Mouse (Mus musculus) hindbrain, embryonic 15.5 days (tissue): ENCODE measurements around the gene Gpr142. TPM values are rescaled to one million over a fixed set of nuclear protein-coding genes. Genes with fewer than 3 reads are reported as not detected.

Experiments used
- ATAC-seq: fragments of 200-750 bp; cut with Nextera tagmentation; 2 replicates; pipeline ENCODE4 v1.8.0; 2017; ENCODE audit warnings: low read depth, moderate number of reproducible peaks, moderate TSS enrichment; ENCODE audit not compliant: low FRiP score
- H3K27ac ChIP-seq: fragments of 300-500 bp; sonication (generic); replicated peaks from 2 replicates; pipeline ENCODE4 v1.5.1; 2015; ENCODE audit warnings: mild to moderate bottlenecking, inconsistent platforms
- H3K27me3 ChIP-seq: fragments of 300-500 bp; sonication (generic); 2 replicates; pipeline ENCODE4 v1.6.1; 2015; ENCODE audit warnings: control low read depth, inconsistent platforms
- H3K36me3 ChIP-seq: fragments of 300-500 bp; sonication (generic); 2 replicates; pipeline ENCODE4 v1.6.1; 2015; ENCODE audit warnings: control low read depth, inconsistent platforms
- H3K4me1 ChIP-seq: fragments of 300-500 bp; sonication (generic); replicated peaks from 2 replicates; pipeline ENCODE4 v1.6.1; 2015; ENCODE audit warnings: control low read depth, inconsistent platforms
- H3K4me2 ChIP-seq: fragments of 300-500 bp; sonication (generic); 2 replicates; pipeline ENCODE4 v1.6.1; 2015; ENCODE audit warnings: moderate library complexity, mild to moderate bottlenecking, inconsistent platforms
- H3K4me3 ChIP-seq: fragments of 300-500 bp; sonication (generic); 2 replicates; pipeline ENCODE4 v1.5.1; 2015; ENCODE audit warnings: mild to moderate bottlenecking, inconsistent platforms
- H3K9ac ChIP-seq: fragments of 300-500 bp; sonication (generic); 2 replicates; pipeline ENCODE4 v1.6.1; 2015; ENCODE audit warnings: inconsistent platforms
- H3K9me3 ChIP-seq: fragments of 300-500 bp; sonication (generic); 2 replicates; pipeline ENCODE4 v1.6.1; 2016; ENCODE audit warnings: control low read depth, inconsistent platforms
- WGBS: fragments of 180-500 bp; shearing (Covaris S2); methylation state at CpG from one replicate; pipeline ENCODE4 v1.1.7; 2015; 5-methylcytosine and 5-hydroxymethylcytosine counted together
- polyA plus RNA-seq: library from polyadenylated mRNA; unstranded; fragments of >200 nt; fragmentation: Nextera tagmentation; extraction: Ambion mirVana; gene quantifications from 2 replicates; pipeline ENCODE4 v1.2.1, GENCODE M21; 2015

Gpr142 gene
- polyA plus RNA-seq, 1 experiment from 2014 or later, result not detected

DNA sequence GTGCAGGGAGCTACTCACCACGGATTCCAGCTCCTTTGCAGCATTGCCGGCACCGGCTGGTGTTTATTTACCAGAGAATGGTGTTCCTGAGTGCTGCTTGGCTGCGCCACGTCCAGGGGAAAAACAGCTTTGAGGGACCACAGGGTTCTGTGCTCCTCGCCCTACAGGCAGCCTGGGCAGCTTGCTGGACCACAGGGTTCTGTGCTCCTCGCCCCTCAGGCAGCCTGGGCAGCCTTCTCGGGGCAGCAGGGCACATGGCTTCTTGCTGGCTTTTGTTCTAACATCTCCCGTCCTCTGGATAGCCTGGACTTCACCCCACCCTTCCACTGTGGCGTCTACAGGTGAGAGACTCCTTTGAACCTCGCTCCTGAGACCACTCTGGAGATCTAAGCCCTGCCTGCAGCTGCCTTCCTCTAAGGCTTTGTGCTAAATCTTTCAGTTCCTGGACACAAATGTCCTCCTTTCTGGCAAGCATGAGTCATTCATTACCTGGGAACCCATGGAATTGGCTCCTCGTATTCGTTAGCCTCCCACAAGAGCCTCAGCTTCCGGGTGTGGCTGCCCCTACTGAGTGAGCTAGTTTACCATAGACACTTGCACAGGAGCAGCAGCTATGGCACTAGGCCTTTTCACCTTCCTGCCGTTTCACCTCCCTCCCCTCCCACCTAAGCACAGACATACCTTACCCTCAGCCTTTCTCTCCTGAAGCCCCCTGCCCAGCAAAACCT lies 4.0 kb downstream of the Gpr142 start:
- Histone ChIP-seq H3K36me3 (no peaks in the 10 kb centered on the region), H3K27ac (no peak overlapping the region), H3K4me1 (peaks cover 11% of the 10 kb centered on the region; the same call in 1 of the 2 replicates), H3K9ac (no peak overlapping the region), H3K4me2 (no peak overlapping the region), H3K9me3 (no peaks in the 10 kb centered on the region), H3K4me3 (no peak overlapping the region), H3K27me3 (no peaks in the 10 kb centered on the region)
- WGBS, result 59% methylated on average over 15 of the region's 15 CpGs
- no peak for ATAC-seq

DNA sequence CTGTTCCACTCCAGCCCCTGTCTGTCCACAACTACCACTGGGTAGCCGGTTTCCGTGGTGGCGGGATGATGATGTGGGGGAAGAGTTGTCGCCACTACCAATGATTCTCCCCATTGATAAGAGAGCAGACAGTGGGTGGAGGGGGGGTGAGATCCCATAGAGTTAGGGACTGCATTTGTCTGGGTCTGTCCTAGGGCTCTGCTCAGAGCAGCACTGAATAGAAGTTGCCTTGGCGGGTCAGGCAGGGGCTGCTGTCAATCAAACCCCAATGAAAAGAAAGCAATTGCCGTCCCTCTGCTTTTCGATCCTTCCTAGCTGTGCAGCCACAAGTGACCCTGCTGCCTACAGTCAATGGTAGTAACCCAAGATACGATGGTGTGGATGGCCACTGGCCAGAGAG lies 5.3 kb downstream of the Gpr142 start:
- Histone ChIP-seq H3K27ac (no peak overlapping the region), H3K36me3 (no peaks in the 10 kb centered on the region), H3K9me3 (no peaks in the 10 kb centered on the region), H3K9ac (no peak overlapping the region), H3K4me2 (no peak overlapping the region), H3K4me3 (no peak overlapping the region), H3K27me3 (no peaks in the 10 kb centered on the region), H3K4me1 (peaks cover 11% of the 10 kb centered on the region; the same call in 1 of the 2 replicates)
- WGBS, result 15% methylated on average over 8 of the region's 8 CpGs
- ATAC-seq, result peak; percentile 12; the same call in 1 of the 2 replicates

GRCm38 (mm10) chr11:114807025-114807424 lies 8.3 kb downstream of the Gpr142 start:
- Histone ChIP-seq H3K9ac (no peak overlapping the region), H3K36me3 (no peaks in the 10 kb centered on the region), H3K27ac (no peak overlapping the region), H3K4me1 (peaks cover 11% of the 10 kb centered on the region; the same call in 1 of the 2 replicates), H3K4me3 (no peak overlapping the region), H3K9me3 (no peaks in the 10 kb centered on the region), H3K27me3 (no peaks in the 10 kb centered on the region), H3K4me2 (no peak overlapping the region)
- WGBS, result 31% methylated on average over 2 of the region's 2 CpGs
- ATAC-seq, result no peak

DNA sequence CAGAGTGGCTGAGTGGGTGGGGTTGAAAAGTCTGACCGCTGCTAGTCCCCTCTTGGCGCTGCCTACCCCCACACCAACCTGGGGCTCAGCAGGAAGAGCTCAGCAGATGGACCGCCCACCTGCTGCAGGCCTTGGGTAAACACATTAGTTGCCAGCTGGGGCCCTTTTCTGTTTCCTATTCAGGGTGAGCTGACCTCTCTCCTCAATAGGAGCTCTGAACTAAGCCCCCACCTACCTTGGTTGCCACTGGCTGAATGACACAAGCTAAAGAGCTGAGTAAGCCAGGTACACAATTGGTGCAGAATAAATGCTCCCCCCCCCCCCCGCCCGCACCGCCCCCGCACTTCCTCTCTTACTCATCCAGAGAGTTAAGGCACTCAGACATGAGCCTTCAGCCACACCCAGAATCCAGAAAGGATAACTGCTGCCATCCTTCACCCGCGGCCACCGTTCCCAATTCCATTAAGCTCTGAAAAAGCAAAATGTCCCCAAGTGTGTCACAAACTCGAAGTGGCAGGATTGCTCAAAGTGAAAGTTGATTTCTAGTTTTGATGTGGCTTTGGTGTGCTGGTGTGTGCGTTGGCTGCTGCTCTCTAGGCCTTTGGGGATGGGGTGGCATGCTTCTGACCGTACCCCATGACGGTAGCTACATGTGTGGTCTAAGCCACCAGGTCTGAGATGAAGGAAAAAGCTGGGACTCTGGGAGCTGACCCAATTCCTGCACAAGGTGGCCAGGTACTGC lies 9.1 kb downstream of the Gpr142 start:
- peaks cover 11% of the 10 kb centered on the region; the same call in 1 of the 2 replicates for H3K4me1 ChIP-seq
- no peak for ATAC-seq
- no peak overlapping the region for H3K4me2 ChIP-seq
- H3K9ac ChIP-seq, result no peak overlapping the region
- no peak overlapping the region for H3K4me3 ChIP-seq
- H3K9me3 ChIP-seq, result no peaks in the 10 kb centered on the region
- H3K27me3 ChIP-seq, result no peaks in the 10 kb centered on the region
- H3K36me3 ChIP-seq, result no peaks in the 10 kb centered on the region
- H3K27ac ChIP-seq, result no peak overlapping the region
- WGBS, result 28% methylated on average over 14 of the region's 14 CpGs

DNA sequence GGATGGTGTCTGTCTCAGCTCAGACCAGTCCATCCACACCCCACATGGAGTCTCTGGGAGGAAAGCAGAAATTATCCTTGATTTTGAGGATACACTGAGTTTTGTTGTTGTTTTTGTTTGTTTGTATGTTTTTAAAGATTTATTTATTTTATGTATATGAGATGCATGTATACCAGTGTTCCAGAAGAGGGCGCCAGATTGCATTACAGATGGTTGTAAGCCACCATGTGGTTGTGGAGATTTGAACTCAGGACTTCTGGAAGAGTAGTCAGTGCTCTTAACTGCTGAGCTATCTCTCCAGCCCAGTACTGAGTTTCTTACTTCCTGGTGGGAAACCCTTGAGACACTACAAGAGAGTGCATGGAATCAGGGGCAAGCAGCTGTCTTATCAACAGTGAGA lies 10.6 kb downstream of the Gpr142 start:
- ATAC-seq, result no peak
- Histone ChIP-seq H3K4me2 (no peak overlapping the region), H3K36me3 (no peaks in the 10 kb centered on the region), H3K9me3 (no peaks in the 10 kb centered on the region), H3K4me3 (no peak overlapping the region), H3K4me1 (peaks cover 7% of the 10 kb centered on the region; the same call in 1 of the 2 replicates), H3K9ac (no peak overlapping the region), H3K27ac (no peak overlapping the region), H3K27me3 (no peaks in the 10 kb centered on the region)
- 85% methylated on average over 1 of the region's 1 CpGs for WGBS

DNA sequence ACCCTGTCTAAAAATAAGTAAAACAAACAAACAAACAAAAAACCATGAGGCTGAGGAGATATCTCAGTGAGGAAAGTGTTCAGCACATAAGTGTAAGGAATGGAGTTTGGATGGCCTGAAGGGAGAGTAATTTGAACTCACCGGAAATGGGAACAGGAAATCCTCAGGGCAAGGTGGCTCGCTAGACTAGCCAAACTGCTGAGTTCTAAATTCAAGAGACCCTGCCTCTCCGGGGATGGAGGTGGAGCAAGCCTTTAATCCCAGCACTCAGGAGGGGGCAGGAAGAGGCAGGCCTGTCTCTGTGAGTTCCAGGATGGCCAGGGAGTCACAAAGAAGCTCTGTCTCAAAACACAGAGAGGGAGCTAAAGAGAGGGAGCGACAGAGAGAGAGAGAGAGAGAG lies 11.6 kb downstream of the Gpr142 start:
- H3K27me3 ChIP-seq, result no peaks in the 10 kb centered on the region
- no peak for ATAC-seq
- H3K4me3 ChIP-seq, result no peak overlapping the region
- peaks cover 7% of the 10 kb centered on the region; the same call in 1 of the 2 replicates for H3K4me1 ChIP-seq
- H3K36me3 ChIP-seq, result no peaks in the 10 kb centered on the region
- WGBS, result 26% methylated on average over 4 of the region's 4 CpGs
- H3K9ac ChIP-seq, result no peak overlapping the region
- no peak overlapping the region for H3K27ac ChIP-seq
- H3K4me2 ChIP-seq, result no peak overlapping the region
- H3K9me3 ChIP-seq, result no peaks in the 10 kb centered on the region

DNA sequence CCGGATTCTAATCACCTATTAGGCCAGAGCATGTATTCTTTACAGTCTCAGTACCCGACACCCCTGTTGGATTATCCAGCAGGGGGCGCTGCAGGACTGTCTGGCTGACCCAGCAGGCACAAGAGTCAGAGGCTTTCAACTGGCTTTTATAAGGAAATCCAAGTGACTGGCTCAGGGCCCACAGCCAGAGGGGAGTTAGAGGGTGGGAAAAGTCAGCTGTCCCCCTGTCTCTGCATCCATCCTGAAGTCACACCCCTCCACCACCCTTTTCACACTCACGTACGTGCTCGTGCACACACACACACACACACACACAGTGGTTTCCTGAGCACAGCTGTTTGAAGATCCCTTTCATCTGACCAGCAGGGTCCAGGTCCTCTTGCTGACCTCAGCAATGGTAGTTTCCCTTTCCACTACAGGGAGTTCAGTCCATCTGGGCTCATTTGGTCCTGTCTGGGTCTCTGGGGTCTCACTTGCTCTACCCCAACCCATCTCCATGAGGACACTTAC lies 14.1 kb downstream of the Gpr142 start:
- H3K27ac ChIP-seq, result no peak overlapping the region
- no peak overlapping the region for H3K4me3 ChIP-seq
- no peaks in the 10 kb centered on the region for H3K27me3 ChIP-seq
- no peak overlapping the region for H3K4me2 ChIP-seq
- no peaks in the 10 kb centered on the region for H3K4me1 ChIP-seq
- no peak overlapping the region for H3K9ac ChIP-seq
- ATAC-seq, result peak; percentile 69
- WGBS, result 12% methylated on average over 6 of the region's 6 CpGs
- H3K36me3 ChIP-seq, result no peaks in the 10 kb centered on the region
- no peaks in the 10 kb centered on the region for H3K9me3 ChIP-seq

GRCm38 (mm10) chr11:114814873-114815592 lies 16.3 kb downstream of the Gpr142 start:
- Histone ChIP-seq H3K9me3 (no peaks in the 10 kb centered on the region), H3K27me3 (no peaks in the 10 kb centered on the region), H3K9ac (no peak overlapping the region), H3K36me3 (no peaks in the 10 kb centered on the region), H3K4me1 (0 out of 2 replicates have a peak, but pooled peaks cover 6% of the 10 kb centered on the region), H3K4me3 (no peak overlapping the region), H3K27ac (no peak overlapping the region), H3K4me2 (no peak overlapping the region)
- ATAC-seq, result no peak
- 75% methylated on average over 11 of the region's 11 CpGs for WGBS

GRCm38 (mm10) chr11:114816934-114817333 lies 18.2 kb downstream of the Gpr142 start:
- WGBS, result 90% methylated on average over 4 of the region's 4 CpGs

GRCm38 (mm10) chr11:114818185-114818584 lies 19.5 kb downstream of the Gpr142 start:
- no peaks in the 10 kb centered on the region for H3K9me3 ChIP-seq
- no peaks in the 10 kb centered on the region for H3K27me3 ChIP-seq
- no peaks in the 10 kb centered on the region for H3K36me3 ChIP-seq
- H3K4me2 ChIP-seq, result no peak overlapping the region
- H3K9ac ChIP-seq, result no peak overlapping the region
- peaks cover 15% of the 10 kb centered on the region for H3K4me1 ChIP-seq
- no peak overlapping the region for H3K4me3 ChIP-seq
- H3K27ac ChIP-seq, result no peak overlapping the region
- no peak for ATAC-seq
- 90% methylated on average over 7 of the region's 7 CpGs for WGBS

More at GRCm38 (mm10) chr11:114816934-114817333, 18.2 kb downstream of the Gpr142 start:
- no peak overlapping the region for H3K9ac ChIP-seq
- H3K4me3 ChIP-seq, result no peak overlapping the region
- ATAC-seq, result no peak
- no peak overlapping the region for H3K27ac ChIP-seq
- no peak overlapping the region for H3K4me2 ChIP-seq
- no peaks in the 10 kb centered on the region for H3K9me3 ChIP-seq
- 0 out of 2 replicates have a peak, but pooled peaks cover 6% of the 10 kb centered on the region for H3K4me1 ChIP-seq
- no peaks in the 10 kb centered on the region for H3K36me3 ChIP-seq
- H3K27me3 ChIP-seq, result no peaks in the 10 kb centered on the region

DNA sequence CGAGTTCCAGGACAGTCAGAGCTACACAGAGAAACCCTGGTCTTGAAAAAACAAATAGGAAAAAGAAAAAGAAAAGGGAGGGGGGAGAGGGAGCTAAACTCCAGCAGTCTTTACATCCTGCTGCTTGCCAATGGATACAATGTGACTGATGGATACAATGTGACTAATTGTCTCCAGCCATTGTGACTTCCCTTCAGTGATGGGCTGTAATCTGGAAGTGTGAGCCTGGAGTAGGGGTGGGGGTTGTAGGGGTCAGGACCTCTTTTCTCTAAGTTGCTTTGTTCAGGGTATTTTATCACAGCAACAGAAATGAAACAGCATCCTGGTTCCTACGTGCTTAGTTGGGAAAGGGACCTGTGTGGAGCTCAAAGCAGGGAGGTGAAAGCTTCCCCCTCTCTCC lies 20.4 kb downstream of the Gpr142 start:
- no peak overlapping the region for H3K9ac ChIP-seq
- no peak overlapping the region for H3K27ac ChIP-seq
- no peak overlapping the region for H3K4me2 ChIP-seq
- no peaks in the 10 kb centered on the region for H3K9me3 ChIP-seq
- H3K4me3 ChIP-seq, result no peak overlapping the region
- 9% methylated on average over 2 of the region's 2 CpGs for WGBS
- H3K27me3 ChIP-seq, result no peaks in the 10 kb centered on the region
- peaks cover 23% of the 10 kb centered on the region for H3K4me1 ChIP-seq
- ATAC-seq, result no peak
- H3K36me3 ChIP-seq, result no peaks in the 10 kb centered on the region

DNA sequence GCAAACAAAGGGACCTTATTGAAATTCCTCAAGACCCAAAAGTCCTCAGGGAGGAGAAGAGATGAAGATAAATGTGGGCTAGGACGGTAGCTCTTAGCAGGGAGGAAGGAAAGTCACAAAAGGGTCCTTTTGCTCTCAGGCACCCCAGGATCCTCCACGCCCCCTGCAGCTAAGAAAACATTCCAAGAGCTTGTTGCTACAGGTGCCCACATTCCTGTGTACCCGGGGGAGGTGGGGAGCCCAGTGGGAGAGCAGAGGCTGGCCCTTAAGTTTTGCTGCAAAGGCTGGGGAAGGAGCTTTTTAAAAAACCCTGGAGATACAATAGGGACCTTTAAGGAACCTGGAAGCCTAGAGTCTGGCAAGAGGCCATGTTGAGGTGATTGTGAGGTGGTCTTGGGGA lies 21.7 kb downstream of the Gpr142 start:
- no peak overlapping the region for H3K9ac ChIP-seq
- H3K4me1 ChIP-seq, result peaks cover 23% of the 10 kb centered on the region
- 43% methylated on average over 3 of the region's 3 CpGs for WGBS
- H3K4me3 ChIP-seq, result no peak overlapping the region
- ATAC-seq, result no peak
- H3K36me3 ChIP-seq, result no peaks in the 10 kb centered on the region
- H3K27me3 ChIP-seq, result no peaks in the 10 kb centered on the region
- no peak overlapping the region for H3K27ac ChIP-seq
- no peak overlapping the region for H3K4me2 ChIP-seq
- no peaks in the 10 kb centered on the region for H3K9me3 ChIP-seq
